Mouse (Mus musculus) megakaryocyte progenitor cell, adult 5-6 weeks (primary cell): ENCODE results near the gene Pappa. TPM values are rescaled to one million over a fixed set of nuclear protein-coding genes. Genes with fewer than 3 reads are reported as not detected.

Source experiments
- ATAC-seq: replicated peaks from 2 replicates; pipeline ENCODE4 v1.8.0; 2016; ENCODE audit warnings: mild to moderate bottlenecking, moderate TSS enrichment, inconsistent platforms; ENCODE audit not compliant: poor library complexity
- total RNA-seq, 2 experiments: library from RNA; stranded (forward) in 1 of 2; stranded (reverse) in 1 of 2; fragments of 157-497, 149-512 nt in 1 of 2; fragments of 200-1000 nt in 1 of 2; gene quantifications; 2 replicates each; pipeline versions ENCODE4 v1.2.3 to v1.2.4; 2015 to 2017

The Pappa gene
- total RNA-seq, 2 experiments from 2014 or later = not detected

DNA sequence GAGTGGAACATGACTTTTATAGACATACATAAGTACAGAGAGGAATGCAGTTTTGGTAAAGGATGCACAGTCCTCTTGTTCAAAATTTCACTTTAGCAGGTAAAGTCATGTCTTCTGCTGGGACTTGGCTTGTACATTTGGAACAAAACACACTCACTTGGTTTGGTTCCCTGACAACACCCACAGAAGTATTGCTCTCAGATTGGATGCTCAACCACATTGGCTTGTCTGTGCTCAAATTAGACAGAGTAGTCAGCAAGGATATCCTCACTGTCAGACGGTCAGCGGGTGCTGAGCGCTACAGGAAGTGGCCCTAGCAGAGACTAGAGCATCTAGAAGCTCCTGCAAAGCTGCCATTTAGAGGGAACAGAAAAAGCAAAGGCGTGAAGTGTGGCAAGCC, 197.4 kb downstream of the Pappa start:
- ATAC-seq = no peak

GRCm38 (mm10) chr4:65321959-65322358, 198.0 kb downstream of the Pappa start:
- ATAC-seq = no peak

- ATAC-seq = no peak
These were observed 201.8 kb downstream of the Pappa start for GRCm38 (mm10) chr4:65325816-65326215.

GRCm38 (mm10) chr4:65328486-65329308, 204.7 kb downstream of the Pappa start:
- ATAC-seq = no peak

GRCm38 (mm10) chr4:65333718-65334117, 209.7 kb downstream of the Pappa start:
- ATAC-seq = no peak

- ATAC-seq = no peak
These were observed 217.8 kb downstream of the Pappa start for GRCm38 (mm10) chr4:65341766-65342165.

- no peak for ATAC-seq
These were observed 226.5 kb downstream of the Pappa start for GRCm38 (mm10) chr4:65350521-65350920.

GRCm38 (mm10) chr4:65354580-65354979, 230.6 kb downstream of the Pappa start:
- ATAC-seq = peak; percentile 69

DNA sequence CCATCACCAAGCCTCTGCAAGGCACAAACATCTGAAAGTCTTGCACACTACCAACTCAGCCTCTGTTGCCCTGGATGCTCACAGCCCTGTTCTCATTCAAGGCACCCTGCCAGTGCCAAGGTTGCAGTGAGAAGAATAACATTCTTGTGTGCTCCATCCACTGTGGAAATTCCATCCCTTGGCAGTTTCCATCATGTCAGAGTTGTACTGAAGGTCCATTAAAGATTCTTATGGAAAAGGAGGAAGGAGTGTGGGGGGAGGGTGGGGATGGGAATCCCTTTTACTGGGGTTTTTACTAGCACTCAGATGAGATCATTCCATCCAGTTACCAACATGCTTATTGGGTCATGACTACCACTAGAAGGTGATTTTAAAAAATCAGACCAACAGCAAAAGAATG, 243.2 kb downstream of the Pappa start:
- no peak for ATAC-seq

GRCm38 (mm10) chr4:65372731-65373130, 248.8 kb downstream of the Pappa start:
- no peak for ATAC-seq

- no peak for ATAC-seq
These were observed 249.9 kb downstream of the Pappa start for GRCm38 (mm10) chr4:65373841-65374240.

DNA sequence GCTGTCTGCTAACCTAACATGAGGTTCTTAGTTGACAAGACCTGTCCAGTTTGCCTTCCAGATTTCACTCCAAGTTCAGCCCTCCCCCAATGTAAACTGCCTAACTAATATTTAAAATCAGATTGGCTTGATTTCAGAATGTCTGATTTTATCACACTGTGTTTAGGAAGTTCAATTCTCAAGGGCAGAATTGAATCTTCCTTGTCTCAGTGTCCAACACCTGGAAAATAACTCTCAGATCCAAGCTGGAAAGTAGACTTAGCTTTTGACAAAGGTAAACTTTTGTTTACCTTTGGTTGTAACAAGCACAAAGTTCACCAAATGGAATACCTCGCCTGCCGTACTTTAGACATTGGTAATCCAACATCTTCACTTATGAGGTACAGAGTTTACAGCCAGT, 252.6 kb downstream of the Pappa start:
- ATAC-seq = no peak

DNA sequence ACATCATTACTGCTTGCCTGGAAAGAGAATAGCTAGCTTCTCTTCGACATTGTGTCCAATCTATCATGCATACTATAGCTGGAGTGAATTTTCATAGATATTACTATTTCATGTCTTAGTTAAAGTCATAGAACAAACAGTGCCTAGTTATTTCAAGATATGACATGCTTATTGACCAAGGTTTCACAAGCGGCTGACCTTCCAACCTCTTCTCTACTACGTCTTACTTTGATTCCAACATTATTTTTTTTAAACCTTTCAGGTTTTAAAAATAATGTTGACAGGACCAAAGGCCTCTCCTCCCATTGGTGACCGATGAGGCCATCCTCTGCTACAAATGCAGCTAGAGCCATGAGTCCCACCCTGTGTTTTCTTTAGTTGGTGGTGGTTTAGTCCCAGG, 255.5 kb downstream of the Pappa start:
- ATAC-seq = no peak

GRCm38 (mm10) chr4:65383070-65383469, 259.1 kb downstream of the Pappa start:
- ATAC-seq = no peak

DNA sequence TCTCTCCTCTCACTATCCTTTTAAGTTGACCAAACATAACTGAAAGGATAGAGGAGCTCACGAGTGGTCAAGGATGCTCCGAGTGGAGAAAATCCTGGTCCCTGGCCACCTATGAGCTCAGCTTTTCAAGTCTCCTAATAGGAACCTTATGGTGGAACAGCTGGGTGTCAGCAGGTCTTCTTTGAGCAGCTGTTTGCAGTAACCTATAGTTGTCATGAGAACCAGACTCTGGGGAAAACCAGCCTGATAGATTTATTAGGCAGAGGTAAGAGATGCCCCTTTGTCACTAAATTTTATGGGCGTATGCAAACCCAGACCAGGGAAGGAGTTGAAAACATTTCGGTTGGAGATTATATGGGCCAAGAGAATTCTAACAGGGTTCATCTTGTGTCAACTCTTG, 267.0 kb downstream of the Pappa start:
- ATAC-seq = no peak

DNA sequence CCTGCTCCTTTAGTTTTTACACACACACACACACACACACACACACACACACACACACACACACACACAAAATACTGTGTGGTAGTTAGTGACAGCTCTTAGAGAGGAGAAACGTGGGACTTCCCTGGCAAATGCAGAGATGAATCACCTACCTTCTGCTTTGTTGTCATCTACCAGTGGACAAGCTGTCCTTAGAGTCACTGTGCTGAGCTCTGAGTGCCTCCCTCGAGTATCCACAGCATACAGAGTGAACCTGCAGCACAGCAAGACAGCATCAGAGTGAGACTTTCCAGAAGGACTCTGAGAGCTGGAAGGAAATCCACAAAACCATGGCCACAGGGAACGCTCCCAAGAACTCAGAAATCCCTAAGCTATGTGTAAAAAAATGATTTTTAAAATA, 272.8 kb downstream of the Pappa start:
- no peak for ATAC-seq

DNA sequence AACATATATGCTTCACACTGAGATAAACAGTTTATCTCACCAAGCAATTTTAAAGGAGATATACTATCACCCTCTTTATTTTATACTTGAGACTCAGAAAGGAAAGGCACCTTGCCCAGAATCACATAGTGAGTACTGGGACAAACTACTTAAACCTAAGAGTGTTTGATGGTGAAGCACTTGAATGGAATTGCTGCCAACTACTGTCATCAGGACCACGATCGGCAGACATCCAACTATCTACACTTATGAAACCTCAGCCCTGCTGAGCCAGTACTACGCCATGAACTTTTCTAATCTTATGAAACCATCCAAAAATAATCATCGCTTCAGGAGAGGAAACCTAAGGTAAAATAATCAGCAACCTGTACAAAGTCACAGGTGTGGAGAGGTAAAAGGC, 275.5 kb downstream of the Pappa start:
- no peak for ATAC-seq

DNA sequence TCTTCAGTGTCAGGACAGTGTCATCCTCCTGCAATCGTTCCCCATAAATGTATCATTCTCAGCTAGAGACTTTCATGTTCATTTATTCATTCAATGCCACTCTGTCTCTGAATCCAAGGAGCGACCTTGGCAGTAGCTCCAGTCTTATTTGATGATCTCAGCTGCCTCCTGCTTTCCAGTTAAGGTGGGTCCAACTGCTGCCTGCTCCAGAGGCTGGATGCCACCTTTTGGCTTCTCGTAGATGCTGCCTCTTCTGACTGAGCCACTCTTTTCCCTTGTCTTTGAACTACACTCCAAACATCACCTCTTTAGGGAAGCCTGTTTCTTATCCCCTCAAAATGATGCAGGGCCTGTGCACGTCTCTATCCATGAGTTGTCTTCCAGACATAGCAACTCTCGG, 278.3 kb downstream of the Pappa start:
- no peak for ATAC-seq

DNA sequence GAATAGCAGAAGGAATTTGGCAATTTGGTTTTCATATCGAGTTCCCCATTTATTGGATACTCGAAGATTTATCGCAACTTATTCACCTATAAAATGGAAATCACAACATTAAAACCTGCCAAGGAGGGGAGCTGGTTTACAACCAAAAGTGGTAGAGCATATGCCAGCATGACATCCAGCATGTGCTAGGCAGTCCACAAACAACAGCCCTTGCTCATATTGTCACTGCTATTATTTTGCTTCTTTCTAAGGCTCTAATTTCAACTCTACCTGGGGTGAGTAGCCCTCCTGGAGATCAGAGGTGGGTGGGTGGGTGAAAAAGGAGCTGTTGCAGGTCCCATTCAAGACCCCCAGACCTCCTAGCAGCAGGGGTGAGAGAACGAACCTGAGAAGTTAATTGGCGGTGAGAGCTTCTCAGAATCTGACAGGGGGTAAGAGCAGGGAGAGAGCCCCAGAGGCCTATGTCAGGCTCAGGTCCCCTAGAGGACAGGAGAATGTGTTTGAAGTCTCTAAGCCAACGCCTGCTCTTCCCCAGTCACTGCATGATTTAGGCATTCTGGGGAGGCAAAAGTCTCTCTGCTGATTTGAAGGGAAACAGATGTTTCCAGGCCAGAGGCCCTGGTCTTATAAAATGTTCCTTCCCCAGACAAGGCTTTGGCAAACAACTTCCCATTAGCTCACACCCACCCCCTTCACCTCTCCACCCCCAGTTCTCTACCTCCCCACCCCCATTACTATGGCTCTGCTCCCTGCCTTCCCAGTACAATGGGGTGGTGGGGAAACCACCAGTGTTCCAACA, 279.1 kb downstream of the Pappa start:
- peak; percentile 37; the same call in 1 of the 2 replicates for ATAC-seq
